Mouse (Mus musculus): ENCODE measurements around the gene Gpnmb.

Gene Gpnmb

DNA sequence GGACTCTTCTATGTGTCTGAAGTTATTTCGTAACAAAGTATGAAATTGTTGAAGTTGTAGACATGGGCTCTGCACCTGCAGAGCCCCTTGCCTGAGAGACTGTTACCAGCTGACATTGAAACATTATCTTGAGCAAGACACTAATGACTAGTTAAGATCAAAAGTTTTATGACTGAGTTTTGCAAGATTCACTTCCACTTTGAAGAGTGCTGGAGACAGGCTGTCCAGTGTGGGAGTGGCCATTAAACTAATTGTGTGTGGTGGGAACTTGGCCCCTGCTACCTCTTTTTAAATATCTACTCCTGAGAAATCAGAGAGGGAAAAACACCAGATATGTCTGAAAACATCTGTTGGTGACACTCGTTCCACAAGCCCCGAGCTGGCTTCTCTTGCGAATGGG, 5.1 kb upstream of the Gpnmb start:
- DNase-seq (ENCODE audit: low read depth, low spot score): no peak

DNA sequence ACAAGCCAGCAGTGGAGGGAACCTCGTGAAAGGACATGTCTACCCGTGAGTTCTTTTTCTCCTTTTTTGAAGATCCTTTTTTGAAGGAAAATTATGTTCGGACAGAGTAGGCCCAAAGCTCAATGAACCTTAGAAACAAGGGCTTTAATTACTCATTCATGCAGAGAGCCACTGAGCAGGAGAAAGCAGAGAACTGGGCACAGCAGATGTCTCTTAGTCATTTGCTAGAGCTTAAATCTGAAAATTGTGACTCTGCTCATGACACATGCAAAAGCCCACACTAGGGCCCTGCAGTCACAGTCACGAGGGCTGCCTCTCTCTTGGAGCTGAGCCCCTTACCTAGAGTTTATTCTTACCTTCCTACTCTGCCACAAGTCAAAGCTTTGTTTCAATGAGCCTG, 3.6 kb upstream of the Gpnmb start:
- DNase-seq (ENCODE audit: low read depth, low spot score): peak; percentile 67

DNA sequence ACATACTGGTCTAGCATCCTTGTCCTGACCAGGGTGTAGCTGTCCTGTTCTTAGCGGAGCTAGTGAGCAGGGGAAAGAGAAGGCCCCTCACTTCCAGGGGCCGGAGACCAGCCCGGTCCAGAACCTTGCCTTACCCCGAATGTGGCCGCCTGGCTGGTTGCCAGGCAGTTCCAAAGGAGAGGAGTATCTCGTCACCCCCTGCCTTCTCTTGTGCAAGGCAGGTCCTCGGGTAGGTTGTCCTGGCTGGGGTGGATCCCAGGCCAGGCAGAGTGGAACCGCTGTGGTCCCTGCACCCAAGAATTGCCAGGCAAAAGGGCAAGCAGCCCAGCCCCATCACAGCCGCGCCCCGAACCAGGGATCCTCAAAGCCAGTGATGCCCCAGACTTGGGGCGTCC, 919 bp downstream of the Gpnmb start:
- DNase-seq (ENCODE audit: low read depth, low spot score): no peak

DNA sequence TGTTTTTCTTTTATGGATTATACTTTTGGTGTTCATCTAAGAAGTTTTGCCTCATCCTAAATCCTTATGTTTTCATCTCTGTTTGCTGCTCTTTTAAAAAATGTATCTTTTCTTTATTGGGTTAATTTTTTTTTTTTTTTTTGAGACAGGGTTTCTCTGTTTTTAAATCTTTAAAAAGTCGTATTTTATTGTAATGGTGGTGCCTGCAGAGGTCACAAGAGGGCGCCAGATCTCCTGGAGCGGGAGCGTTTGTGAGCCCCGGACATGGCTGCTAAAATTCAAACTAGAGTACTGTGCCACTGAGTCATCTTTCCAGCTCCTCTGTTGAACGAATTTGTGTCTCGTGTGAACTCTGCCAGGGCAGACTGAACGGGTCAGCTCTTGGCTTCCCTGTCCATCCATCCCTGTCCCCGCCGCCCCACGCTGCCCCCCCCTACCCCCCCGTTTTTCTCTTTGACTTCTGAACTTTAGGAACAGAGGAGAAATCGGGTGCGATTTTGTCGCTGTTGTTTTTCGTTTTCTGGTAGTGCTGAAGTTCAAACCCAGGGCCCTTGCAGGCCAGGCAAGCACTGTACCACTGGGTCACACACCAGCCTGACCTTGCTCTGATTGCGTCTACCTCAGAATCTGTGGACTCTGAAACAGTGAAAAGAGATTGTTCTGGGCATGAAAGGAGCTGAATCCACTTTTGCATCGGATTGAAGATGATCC, 3.3 kb downstream of the Gpnmb start:
- peak; percentile 67 for DNase-seq (ENCODE audit: low read depth, low spot score)

DNA sequence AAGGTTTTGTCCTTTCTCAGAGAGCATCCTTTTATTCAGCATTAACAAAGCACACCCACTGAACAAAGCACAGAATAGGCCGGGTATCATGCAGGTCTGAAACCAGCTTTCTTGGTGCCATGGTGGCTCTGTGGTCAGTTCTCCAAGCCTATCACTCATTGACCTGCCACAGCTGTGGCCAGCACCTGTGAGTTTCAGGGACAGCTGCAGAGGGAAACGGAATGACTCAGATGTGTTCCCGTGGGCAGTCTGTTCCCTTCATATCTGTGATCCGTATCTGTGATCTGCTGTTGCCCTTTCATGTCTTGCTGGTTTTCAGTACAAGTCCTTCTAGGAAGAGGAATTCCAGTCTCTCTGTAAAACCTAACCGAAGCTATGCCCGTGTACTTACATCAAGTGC, 10.2 kb downstream of the Gpnmb start:
- DNase-seq (ENCODE audit: low read depth, low spot score): no peak

DNA sequence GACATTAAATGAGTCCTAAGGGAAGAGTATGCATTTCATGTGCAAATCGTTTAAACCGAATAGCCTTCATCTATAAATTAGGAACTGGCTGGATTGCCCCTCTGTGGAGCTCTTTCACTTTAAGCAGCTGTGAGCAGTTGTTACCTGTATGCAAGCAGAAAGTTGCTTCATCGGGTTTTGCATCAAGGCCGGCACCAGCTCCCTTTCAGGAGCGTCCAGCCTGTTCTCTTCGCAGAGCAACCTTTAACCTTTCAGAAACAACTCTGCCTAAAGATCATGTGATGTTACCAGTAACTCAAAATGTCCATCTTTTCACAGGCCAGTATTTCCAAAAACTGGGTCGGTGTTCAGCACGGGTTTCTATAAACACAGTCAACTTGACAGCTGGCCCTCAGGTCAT, 10.6 kb downstream of the Gpnmb start:
- DNase-seq (ENCODE audit: low read depth, low spot score): no peak

DNA sequence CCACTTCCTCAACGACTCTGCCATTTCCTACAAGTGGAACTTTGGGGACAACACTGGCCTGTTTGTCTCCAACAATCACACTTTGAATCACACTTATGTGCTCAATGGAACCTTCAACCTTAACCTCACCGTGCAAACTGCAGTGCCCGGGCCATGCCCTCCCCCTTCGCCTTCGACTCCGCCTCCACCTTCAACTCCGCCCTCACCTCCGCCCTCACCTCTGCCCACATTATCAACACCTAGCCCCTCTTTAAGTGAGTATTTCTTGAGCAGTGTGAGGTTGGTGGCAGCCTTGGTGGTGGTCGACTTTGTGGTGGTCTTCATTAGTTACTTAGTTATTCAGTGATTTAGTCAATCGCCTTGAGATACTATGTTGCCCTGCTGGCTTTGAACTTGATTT, 11.5 kb downstream of the Gpnmb start:
- no peak for DNase-seq (ENCODE audit: low read depth, low spot score)

DNA sequence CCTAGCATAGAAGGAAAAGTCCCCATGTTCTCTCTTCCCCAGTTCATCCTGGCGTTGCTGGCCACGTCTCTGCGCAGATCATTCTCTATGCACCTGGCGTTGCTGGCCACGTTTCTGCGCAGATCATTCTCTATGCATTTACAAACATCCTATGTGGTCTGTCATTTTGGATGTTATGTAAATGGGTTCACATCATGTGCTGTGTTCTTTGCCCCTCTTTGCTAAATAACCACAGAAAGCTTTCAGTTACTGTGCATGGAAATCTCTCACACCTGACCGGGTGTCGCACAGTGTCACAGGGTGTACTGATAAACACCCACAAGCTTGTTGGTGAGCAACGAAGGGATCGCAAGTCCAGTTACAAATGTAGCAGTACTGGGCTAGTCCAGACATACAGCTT, 12.0 kb downstream of the Gpnmb start:
- no peak for DNase-seq (ENCODE audit: low read depth, low spot score)

DNA sequence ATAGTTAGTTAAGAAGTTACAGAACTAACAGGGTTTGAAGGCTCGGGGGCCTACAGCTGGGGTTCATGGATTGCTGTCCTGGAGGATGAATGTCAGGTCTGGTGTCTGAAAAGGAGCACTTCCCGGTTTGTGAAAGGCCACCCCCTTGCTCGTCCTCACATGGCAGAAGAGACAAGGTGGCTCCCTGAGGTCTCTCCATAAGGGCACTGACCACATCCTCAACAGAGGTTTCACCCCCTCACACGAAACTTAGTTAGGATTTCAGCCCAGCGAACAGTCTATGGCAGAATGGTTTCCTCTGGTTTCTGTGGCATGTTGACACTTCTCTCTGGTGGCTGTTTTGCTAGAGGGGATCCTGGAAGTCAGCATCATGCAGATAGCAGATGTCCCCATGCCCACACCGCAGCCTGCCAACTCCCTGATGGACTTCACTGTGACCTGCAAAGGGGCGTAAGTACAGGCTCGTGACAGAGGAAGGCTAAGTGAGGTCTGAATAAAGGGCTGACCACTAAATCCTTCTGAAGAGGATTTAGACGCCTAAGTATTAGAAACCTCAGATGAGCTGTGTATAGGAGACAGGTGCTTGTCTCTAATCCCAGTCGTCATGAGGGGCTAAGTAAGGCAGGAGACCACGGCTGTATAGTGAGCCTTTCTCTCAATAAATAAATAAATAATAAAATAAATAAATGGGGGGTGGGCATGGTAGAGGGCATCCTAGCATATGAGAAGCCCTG, 14.5 kb downstream of the Gpnmb start:
- DNase-seq (ENCODE audit: low read depth, low spot score): no peak

DNA sequence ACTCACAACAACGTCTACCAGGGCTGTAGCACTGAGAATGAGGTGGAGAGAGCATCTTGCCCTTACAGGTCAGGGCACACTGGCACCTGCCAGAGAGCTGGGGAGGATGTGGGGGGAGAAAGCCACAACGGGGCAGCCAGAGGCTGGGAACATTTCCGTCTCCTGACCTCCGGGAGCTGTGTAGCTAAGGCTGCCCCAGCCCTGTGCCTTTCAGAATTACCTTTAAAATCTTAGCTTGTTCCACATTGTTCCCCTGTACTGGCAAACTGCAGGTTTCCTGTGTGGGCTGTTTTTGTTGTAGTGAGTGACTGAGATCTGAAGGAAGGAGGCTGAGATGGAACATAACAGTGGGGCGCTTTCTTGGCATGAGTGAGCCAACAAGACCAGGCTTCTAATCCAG, 15.8 kb downstream of the Gpnmb start:
- no peak for DNase-seq (ENCODE audit: low read depth, low spot score)

DNA sequence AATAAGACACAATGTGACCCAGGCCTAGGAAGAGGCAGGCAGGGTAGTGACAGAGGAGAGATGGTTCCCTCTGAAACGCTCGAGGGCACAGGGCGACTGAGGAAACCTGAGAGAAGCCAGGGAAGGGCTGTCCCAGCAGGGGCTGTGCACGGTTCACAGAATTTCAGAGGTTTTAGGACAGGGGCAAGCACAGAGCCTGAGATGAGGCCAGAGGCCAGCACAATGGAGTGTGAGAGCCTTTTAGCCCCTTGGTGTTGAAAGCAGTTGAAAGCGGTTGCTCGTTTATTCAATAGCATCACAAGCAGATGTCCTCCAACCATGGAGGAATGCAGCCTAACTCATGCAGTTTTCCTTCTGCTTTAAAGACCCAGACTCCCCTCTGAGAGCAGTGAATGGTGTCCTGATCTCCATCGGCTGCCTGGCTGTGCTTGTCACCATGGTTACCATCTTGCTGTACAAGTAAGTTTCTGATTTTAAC, 18.9 kb downstream of the Gpnmb start:
- DNase-seq (ENCODE audit: low read depth, low spot score): peak; percentile 53

DNA sequence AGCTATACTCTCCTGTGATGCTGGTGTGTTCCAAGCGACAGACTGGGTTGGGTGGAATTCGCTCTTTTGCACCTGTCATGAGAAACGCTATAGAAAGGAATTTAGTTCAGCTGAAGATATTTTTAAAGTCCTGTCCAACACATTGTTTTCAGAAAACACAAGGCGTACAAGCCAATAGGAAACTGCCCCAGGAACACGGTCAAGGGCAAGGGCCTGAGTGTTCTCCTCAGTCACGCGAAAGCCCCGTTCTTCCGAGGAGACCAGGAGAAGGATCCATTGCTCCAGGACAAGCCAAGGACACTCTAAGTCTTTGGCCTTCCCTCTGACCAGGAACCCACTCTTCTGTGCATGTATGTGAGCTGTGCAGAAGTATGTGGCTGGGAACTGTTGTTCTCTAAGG, 19.7 kb downstream of the Gpnmb start:
- peak; percentile 9 for DNase-seq (ENCODE audit: low read depth, low spot score)

DNA sequence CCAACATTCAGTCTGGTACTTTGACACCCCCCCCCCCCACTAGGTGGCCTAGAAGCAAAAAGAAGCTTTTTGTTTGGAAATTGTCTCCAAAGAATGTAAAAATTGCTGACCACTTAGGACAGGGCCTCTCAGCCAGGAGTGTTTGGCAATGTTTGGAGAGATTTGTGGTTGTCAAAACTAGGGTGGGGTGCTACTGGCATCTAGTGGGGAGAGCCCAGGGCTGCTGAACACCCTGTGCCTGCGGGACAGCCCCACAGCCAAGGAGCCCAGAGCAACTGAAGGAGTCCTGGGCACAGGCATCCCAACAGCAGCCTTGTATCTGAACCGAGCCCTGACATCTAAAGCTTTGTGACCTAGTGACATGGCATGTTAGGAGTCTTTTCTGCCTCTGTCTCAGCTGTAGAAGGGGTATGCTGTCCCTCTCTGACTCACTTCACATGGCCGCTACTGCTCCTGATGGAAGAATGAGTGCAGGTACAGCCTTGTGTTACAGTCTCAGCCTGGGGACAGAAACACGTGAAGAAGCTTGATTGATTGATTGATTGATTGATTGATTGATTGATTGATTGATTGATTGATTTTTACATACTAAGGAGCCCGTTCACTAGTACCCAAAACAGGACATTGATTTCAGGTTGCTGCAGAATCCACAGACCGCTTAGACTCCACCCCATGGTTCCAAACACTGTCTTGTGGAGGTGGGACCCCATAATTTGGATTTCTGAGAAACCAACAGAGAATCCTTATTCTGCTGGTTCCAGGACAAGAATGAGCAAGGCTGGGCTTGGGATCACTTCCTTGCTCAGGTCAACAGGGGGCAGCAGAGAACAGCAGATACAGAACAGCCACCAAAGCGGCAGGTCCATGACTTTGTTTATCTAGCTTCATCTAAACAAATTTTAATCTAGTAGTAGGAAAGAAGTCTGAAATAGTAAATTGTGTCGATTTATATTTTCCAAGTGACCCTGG, 21.0 kb downstream of the Gpnmb start:
- peak; percentile 77 for DNase-seq (ENCODE audit: low read depth, low spot score)

DNA sequence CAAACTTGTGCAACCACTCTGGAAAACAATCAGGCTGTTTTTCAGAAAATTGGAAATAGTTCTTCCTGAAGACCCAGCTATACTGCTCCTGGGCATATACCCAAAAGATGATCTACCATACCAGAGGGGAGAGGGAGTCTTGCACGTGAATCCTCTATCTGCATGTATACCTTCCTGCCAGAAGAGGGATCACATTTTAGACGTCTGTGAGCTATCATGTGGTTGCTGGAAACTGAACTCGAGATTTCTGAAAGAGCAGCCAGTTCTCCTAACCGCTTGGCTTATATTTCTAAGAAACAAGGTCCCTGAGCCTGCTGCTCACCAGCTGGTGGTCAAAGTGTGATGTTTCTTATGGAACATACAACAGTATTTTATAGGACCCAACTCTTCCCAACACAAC, 32.0 kb downstream of the Gpnmb start:
- no peak for DNase-seq (ENCODE audit: low read depth, low spot score)

DNA sequence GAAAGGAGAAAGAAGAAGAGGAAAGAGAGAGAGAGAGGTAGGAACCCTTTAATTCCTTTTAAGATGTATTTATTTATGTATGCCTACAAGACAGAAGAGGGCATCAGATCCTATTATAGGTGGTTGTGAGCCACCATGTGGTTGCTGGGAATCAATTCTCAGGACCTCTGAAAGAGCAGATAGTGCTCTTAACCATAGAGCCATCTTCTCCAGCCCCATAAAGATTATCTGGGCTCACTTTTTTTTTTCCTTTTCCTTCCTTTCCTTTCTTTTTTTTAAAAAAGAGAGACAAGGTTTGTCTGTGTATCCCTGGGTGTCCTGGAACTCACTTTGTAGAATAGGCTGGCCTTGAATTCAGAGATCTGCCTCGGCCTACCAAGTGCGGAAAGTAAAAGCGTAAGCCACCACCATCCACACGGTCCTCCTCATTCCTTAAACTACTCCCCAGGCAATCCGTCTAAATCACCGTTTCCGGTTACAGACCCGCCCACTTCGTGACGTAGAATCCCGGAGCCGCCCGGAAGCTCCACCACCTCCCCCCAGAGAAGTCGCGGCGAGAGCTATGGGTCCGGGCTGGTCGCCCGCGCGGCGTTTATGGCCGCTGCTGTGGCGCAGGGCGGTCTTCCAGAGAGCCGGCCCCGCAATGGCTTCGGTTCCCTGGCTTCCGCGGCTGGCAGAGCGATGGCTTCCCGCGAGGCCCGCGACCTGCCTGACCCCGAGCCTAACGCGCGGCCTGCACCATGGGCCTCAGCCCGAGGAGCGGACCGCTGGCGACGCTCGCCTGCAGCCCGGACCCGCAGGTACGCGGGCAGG, 37.2 kb downstream of the Gpnmb start, which contains the start of gene Malsu1:
Gene Malsu1 (plus strand): TSS at position 492 of the 813 bp plus-strand sequence.
- peak; percentile 98 for DNase-seq (ENCODE audit: low read depth, low spot score)

DNA sequence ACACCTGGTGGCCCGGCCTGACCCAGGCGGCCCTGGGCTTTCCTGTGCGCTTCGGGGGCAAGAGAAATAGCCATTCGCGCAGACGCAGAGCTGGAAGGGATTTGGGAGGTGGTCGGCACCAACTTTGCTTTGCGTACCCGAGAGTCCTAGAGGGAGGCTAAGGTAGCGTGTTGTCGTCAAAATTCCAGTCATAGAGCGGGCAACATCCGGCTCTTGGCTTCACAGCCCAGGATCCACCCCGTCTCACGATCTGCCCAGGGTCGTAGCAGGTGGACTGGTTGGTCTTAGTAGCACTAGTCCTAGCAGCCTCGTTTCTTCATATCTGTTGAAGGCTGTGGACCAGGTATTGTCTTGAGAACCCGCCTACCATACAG, 37.8 kb downstream of the Gpnmb start:
- DNase-seq (ENCODE audit: low read depth, low spot score): peak; percentile 30

DNA sequence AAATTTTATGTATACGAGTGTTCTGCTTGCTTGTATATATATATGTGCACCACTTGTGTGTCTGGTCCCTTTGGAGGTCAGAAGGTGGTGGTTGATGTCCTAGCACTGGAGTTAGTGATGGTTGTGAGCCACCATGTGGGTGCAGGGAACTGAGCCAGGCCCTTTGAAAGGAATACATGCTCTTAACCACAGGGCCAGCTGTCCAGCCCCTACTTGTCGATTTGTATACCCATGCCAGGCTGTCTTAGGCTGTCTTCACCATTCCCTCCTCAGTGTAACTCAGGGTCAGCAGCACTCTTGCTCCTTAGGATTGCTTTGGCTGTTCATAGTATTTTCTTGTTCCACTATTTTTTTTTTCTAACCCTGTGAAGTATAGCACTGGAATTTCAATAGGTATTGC, 41.5 kb downstream of the Gpnmb start:
- DNase-seq (ENCODE audit: low read depth, low spot score): no peak

DNA sequence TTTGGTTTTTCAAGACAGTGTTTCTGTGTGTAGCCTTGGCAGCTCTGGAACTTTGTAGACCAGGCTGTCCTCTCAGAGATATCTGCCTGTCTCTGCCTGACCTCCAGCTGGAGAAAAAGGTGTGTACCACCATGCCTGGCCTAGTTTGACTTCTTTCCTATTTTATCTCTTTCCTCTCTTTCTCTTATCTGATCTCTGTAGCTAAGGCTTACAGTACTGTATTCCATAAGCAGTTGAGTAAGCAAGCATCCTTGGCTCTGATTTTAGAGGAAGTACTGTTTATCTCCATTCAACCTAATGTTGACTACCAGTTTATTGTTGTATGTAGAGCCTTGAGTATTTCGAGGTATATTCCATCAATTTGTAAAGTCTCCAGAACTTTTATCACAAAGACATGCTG, 43.0 kb downstream of the Gpnmb start:
- DNase-seq (ENCODE audit: low read depth, low spot score): no peak

DNA sequence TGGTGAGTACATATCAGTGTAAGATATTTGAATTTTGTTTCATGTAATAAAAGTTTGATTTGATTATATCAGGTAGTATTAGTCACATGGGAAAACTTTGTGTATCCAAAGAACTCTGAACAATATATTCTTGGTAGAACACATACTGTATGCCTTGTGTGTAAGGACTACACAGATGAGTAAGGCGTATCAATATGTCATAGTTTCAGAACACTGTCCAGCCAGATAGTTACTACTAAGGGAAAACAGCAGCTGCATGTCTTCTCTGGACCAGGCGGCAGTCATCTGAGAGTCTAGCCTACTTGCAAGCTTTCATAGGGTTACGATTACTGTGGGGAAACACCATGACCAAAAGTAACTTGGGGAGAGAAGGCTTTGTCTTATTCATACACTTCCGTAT, 46.7 kb downstream of the Gpnmb start:
- DNase-seq (ENCODE audit: low read depth, low spot score): no peak

DNA sequence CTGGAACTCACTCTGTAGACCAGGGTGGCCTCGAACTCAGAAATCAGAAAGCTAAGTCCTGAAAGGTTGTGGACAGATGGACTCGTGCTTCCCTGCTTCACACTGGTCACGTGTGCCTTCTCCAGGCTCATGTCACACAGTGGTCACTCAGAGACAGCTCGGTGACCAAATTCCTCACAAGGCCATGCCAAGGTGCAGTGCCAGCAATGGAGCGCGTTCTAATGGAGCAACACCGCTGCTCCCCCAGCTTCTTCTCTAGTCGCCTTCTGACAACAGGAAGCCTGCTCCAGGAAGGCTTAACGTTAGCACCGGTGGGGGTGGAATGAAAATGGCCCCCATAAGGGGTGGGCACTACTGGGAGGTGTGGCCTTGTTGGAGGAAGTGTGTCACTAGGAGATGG, 58.6 kb downstream of the Gpnmb start:
- no peak for DNase-seq (ENCODE audit: low read depth, low spot score)

DNA sequence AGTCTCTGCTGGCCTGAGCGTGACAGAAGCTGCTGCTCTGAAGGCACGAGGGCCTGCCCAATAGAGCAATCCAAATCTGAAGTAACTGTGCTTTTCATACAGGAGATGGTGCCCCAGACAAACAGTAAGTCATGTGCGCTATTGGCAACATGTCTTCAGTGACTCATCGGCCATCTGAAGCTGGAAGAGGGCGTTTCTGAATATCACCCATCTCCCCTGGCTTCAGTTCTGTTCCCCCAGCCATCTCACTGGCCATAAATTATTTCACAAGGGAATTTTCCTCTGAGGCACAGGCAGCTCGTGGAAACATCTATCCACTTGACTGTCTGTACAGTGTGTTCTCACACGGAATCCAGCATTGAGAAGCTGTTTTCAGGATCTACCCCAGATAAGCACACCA, 60.1 kb downstream of the Gpnmb start:
- peak; percentile 85 for DNase-seq (ENCODE audit: low read depth, low spot score)
